Mouse (Mus musculus) layer of hippocampus, adult 18-20 months (tissue): Measurements from ENCODE around the gene Exoc6b. TPM values are rescaled to one million over a fixed set of nuclear protein-coding genes. Genes with fewer than 3 reads are reported as not detected.

Source experiments
- DNase-seq, 2 experiments: peaks; one replicate each; pipeline ENCODE4 v3.0.0; 2022; ENCODE audit warnings: low spot score in 2 of 2
- total RNA-seq, 2 experiments: library from RNA; stranded (reverse); gene quantifications; 2 replicates each; pipeline ENCODE4 v1.2.3; 2021

Gene Exoc6b
- total RNA-seq, 2 experiments from 2014 or later: 127 to 135 TPM

GRCm38 (mm10) chr6:84885080-84885479 is 184.2 kb downstream of the Exoc6b start:
- no peak for DNase-seq

- no peak for DNase-seq
Measured at GRCm38 (mm10) chr6:84883720-84884119, 185.6 kb downstream of the Exoc6b start.

- no peak for DNase-seq
Measured at GRCm38 (mm10) chr6:84882663-84883517, 186.4 kb downstream of the Exoc6b start.

- peak in 1 of 2 experiments; percentile 23 for DNase-seq
Measured at GRCm38 (mm10) chr6:84875869-84876268, 193.4 kb downstream of the Exoc6b start.

GRCm38 (mm10) chr6:84867114-84867513 is 202.2 kb downstream of the Exoc6b start:
- no peak for DNase-seq

- DNase-seq: no peak
Measured at GRCm38 (mm10) chr6:84864625-84865024, 204.7 kb downstream of the Exoc6b start.

GRCm38 (mm10) chr6:84863816-84864375 is 205.4 kb downstream of the Exoc6b start:
- DNase-seq: no peak

- DNase-seq: peak in 1 of 2 experiments; percentile 38
Measured at GRCm38 (mm10) chr6:84845665-84846064, 223.6 kb downstream of the Exoc6b start.

GRCm38 (mm10) chr6:84841138-84841537 is 228.2 kb downstream of the Exoc6b start:
- DNase-seq: no peak

GRCm38 (mm10) chr6:84807546-84807945 is 261.8 kb downstream of the Exoc6b start:
- DNase-seq: no peak

- no peak for DNase-seq
Measured at GRCm38 (mm10) chr6:84806132-84806730, 263.1 kb downstream of the Exoc6b start.

- DNase-seq: no peak
Measured at GRCm38 (mm10) chr6:84798736-84799135, 270.6 kb downstream of the Exoc6b start.

- DNase-seq: peak in 1 of 2 experiments; percentile 44
Measured at GRCm38 (mm10) chr6:84783994-84784393, 285.3 kb downstream of the Exoc6b start.

GRCm38 (mm10) chr6:84779987-84780386 is 289.3 kb downstream of the Exoc6b start:
- DNase-seq: no peak

GRCm38 (mm10) chr6:84778970-84779369 is 290.3 kb downstream of the Exoc6b start:
- DNase-seq: no peak

GRCm38 (mm10) chr6:84775908-84776307 is 293.4 kb downstream of the Exoc6b start:
- no peak for DNase-seq

- DNase-seq: no peak
Measured at GRCm38 (mm10) chr6:84755266-84755665, 314.0 kb downstream of the Exoc6b start.

GRCm38 (mm10) chr6:84752806-84753420 is 316.4 kb downstream of the Exoc6b start:
- DNase-seq: no peak

- no peak for DNase-seq
Measured at GRCm38 (mm10) chr6:84751409-84751808, 317.9 kb downstream of the Exoc6b start.

- no peak for DNase-seq
Measured at GRCm38 (mm10) chr6:84746847-84747395, 322.4 kb downstream of the Exoc6b start.

GRCm38 (mm10) chr6:84746193-84746846 is 323.0 kb downstream of the Exoc6b start:
- no peak for DNase-seq
